Mouse (Mus musculus): ENCODE results near the gene Cux2. TPM values are rescaled to one million over a fixed set of nuclear protein-coding genes. Genes with fewer than 3 reads are reported as not detected.
A peak's percentile ranks its signal among the peaks of the same experiment; 100 is the strongest.

Cux2 gene
- total and polyA plus RNA-seq, 3 experiments, result 0.17 TPM; not detected in 2

DNA sequence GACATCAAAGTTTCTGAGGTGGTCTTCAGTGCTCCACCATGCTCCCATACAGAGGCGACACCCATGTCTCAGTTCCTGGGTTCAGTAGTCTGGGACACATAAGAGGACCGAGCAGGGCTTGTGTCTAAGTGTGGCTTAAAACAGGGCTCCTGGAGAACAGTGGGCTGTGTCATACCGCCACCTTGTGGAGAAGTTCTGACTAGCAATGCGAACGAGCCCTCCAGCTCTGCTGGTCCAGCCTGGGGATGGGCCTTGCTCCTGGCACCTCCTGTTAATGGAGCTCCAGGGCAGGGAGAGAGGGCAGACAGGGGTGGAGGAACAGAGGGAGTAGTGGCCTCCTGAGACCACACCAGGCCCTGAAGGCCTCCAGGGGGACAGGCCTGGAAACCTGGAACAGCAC, 39.0 kb upstream of the Cux2 start:
- Histone ChIP-seq H3K36me3 (replicated peaks in 1 of 2; ENCODE audit: control insufficient read depth in 1 of 2, insufficient read depth in 1 of 2, low read length in 1 of 2) (no peaks in the 10 kb centered on the region), H3K27me3 (replicated peaks) (peaks cover 58% of the 10 kb centered on the region), H3K4me2 (ENCODE audit: insufficient read depth, low read depth, poor library complexity, severe bottlenecking) (no peak overlapping the region), H3K4me3 (replicated peaks in 1 of 3; ENCODE audit: low read depth in 2 of 3, low read length in 2 of 3, poor library complexity in 1 of 3) (no peak overlapping the region), H3K9me3 (replicated peaks; ENCODE audit: low read length) (peaks cover 17% of the 10 kb centered on the region), H3K4me1 (ENCODE audit: control insufficient read depth in 1 of 2, insufficient read depth in 2 of 2) (peaks cover 2 to 6% of the 10 kb centered on the region in 2 experiments; a peak in 2 of 4 replicates), H3K79me2 (replicated peaks; ENCODE audit: control insufficient read depth, extremely low read depth, insufficient read depth, poor library complexity, severe bottlenecking) (no peaks in the 10 kb centered on the region), H3K9ac (ENCODE audit: insufficient read depth, low read depth) (no peak overlapping the region), H3K27ac (ENCODE audit: insufficient read depth, low read depth) (no peak overlapping the region)
- in situ Hi-C loops (cut with MboI; ENCODE audit: low pct_ligation_motif_present, low pct_unique_long_range_greater_than_20kb, low sequenced_read_pairs), result loop anchor here (5.0 kb wide), 1 partner anchor 142 kb away; no protein-coding TSS in a partner anchor
- TF ChIP-seq POLR2A (IDR thresholded peaks at IDR 0.05; ENCODE audit: low read depth, low read length) (no peak), RCOR1 (conservative IDR thresholded peaks at IDR 0.05; ENCODE audit: low read depth, low read length) (no peak), SMC3 (IDR thresholded peaks at IDR 0.05; ENCODE audit: low read depth, low read length) (peak; percentile 86), BHLHE40 (IDR thresholded peaks at IDR 0.05; ENCODE audit: low read depth, low read length) (no peak), JUN (IDR thresholded peaks at IDR 0.05; ENCODE audit: insufficient read depth, low read depth, low read length) (no peak), NELFE (IDR thresholded peaks at IDR 0.05; ENCODE audit: low read depth, low read length) (no peak), POLR2AphosphoS2 (IDR thresholded peaks at IDR 0.05; ENCODE audit: low read depth, low read length) (no peak), PAX5 (IDR thresholded peaks at IDR 0.05; ENCODE audit: low read length) (no peak), TBP (conservative IDR thresholded peaks at IDR 0.05; ENCODE audit: low read depth, low read length) (no peak), CHD2 (IDR thresholded peaks at IDR 0.05; ENCODE audit: low read length) (no peak), ETS1 (conservative IDR thresholded peaks at IDR 0.05; ENCODE audit: low read depth, low read length) (no peak), E2F4 (IDR thresholded peaks at IDR 0.05; ENCODE audit: insufficient replicate concordance, low read depth, low read length) (no peak), ELF1 (IDR thresholded peaks at IDR 0.05; ENCODE audit: low read depth, low read length) (no peak), RAD21 (IDR thresholded peaks at IDR 0.05; ENCODE audit: low read depth, low read length) (peak; percentile 96), CTCF (conservative IDR thresholded peaks at IDR 0.05 in 1 of 2, IDR thresholded peaks at IDR 0.05 in 1 of 2; ENCODE audit: low read depth in 2 of 2, low read length in 2 of 2) (peak; percentile 58 to 94; a peak in 3 of 4 replicates), USF2 (conservative IDR thresholded peaks at IDR 0.05; ENCODE audit: low read depth, low read length) (no peak), EP300 (IDR thresholded peaks at IDR 0.05; ENCODE audit: low read length) (no peak), TCF12 (IDR thresholded peaks at IDR 0.05; ENCODE audit: low read depth, low read length) (no peak), USF1 (IDR thresholded peaks at IDR 0.05; ENCODE audit: low read depth, low read length) (no peak), ZC3H11A (IDR thresholded peaks at IDR 0.05; ENCODE audit: low read depth, low read length) (peak; percentile 8; the same call in 1 of the 2 replicates), HCFC1 (IDR thresholded peaks at IDR 0.05; ENCODE audit: low read depth, low read length) (no peak)
- DNase-seq (ENCODE audit: extremely low read depth), result peak; percentile 80
- dilution Hi-C loops (cut with MboI; ENCODE audit: extremely low pct_ligation_motif_present, extremely low pct_unique_long_range_greater_than_20kb, low sequenced_read_pairs), result no loop called here

DNA sequence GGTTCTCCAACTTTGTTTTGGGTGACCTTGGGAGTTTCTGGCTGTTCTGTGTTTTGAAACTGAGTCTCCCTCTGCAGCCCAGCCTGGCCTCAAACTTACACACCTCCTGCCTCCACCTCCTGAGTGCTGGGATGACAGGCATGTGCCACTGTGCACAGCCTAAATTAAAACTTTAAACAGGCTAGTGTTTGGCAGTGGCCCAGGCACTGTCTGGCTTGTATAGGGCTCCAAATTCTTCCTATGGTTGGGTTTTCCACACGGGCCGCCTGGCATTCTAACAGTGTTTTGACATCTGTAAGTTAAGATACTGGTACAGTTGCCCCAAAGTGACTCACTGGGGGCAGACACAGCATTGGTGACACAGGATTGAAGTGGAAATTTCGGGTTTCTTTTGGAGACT, 36.2 kb upstream of the Cux2 start:
- TF ChIP-seq ETS1 (conservative IDR thresholded peaks at IDR 0.05; ENCODE audit: low read depth, low read length) (no peak), RCOR1 (conservative IDR thresholded peaks at IDR 0.05; ENCODE audit: low read depth, low read length) (no peak), ZMIZ1 (IDR thresholded peaks at IDR 0.05; ENCODE audit: low read depth, low read length) (no peak), GABPA (IDR thresholded peaks at IDR 0.05; ENCODE audit: insufficient replicate concordance, low read depth, low read length) (no peak), POLR2AphosphoS2 (IDR thresholded peaks at IDR 0.05; ENCODE audit: low read depth, low read length) (no peak), E2F4 (IDR thresholded peaks at IDR 0.05; ENCODE audit: insufficient replicate concordance, low read depth, low read length) (no peak), MXI1 (IDR thresholded peaks at IDR 0.05; ENCODE audit: low read depth, low read length) (no peak), ELF1 (IDR thresholded peaks at IDR 0.05; ENCODE audit: low read depth, low read length) (no peak), PAX5 (IDR thresholded peaks at IDR 0.05; ENCODE audit: low read length) (no peak), CHD1 (IDR thresholded peaks at IDR 0.05; ENCODE audit: low read depth, low read length) (no peak), RAD21 (IDR thresholded peaks at IDR 0.05; ENCODE audit: low read depth, low read length) (no peak), TCF12 (IDR thresholded peaks at IDR 0.05; ENCODE audit: low read depth, low read length) (no peak), CTCF (conservative IDR thresholded peaks at IDR 0.05 in 1 of 2, IDR thresholded peaks at IDR 0.05 in 1 of 2; ENCODE audit: low read depth in 2 of 2, low read length in 2 of 2) (no peak), UBTF (IDR thresholded peaks at IDR 0.05; ENCODE audit: low read depth, low read length) (no peak), MAZ (IDR thresholded peaks at IDR 0.05; ENCODE audit: low read depth, low read length) (no peak), BHLHE40 (IDR thresholded peaks at IDR 0.05; ENCODE audit: low read depth, low read length) (no peak), CHD2 (IDR thresholded peaks at IDR 0.05; ENCODE audit: low read length) (no peak), NELFE (IDR thresholded peaks at IDR 0.05; ENCODE audit: low read depth, low read length) (no peak), MEF2A (IDR thresholded peaks at IDR 0.05; ENCODE audit: borderline replicate concordance, low read depth, low read length) (no peak)
- H3K36me3 ChIP-seq (replicated peaks in 1 of 2; ENCODE audit: control insufficient read depth in 1 of 2, insufficient read depth in 1 of 2, low read length in 1 of 2), result no peaks in the 10 kb centered on the region
- H3K4me3 ChIP-seq (replicated peaks in 1 of 3; ENCODE audit: low read depth in 2 of 3, low read length in 2 of 3, poor library complexity in 1 of 3), result no peak overlapping the region
- no peak overlapping the region for H3K9ac ChIP-seq (ENCODE audit: insufficient read depth, low read depth)
- in situ Hi-C loops (cut with MboI; ENCODE audit: low pct_ligation_motif_present, low pct_unique_long_range_greater_than_20kb, low sequenced_read_pairs) (loop anchor here (5.0 kb wide), 1 partner anchor 139 kb away; no protein-coding TSS in a partner anchor), dilution Hi-C loops (cut with MboI; ENCODE audit: extremely low pct_ligation_motif_present, extremely low pct_unique_long_range_greater_than_20kb, low sequenced_read_pairs) (no loop called here)
- no peak overlapping the region for H3K4me2 ChIP-seq (ENCODE audit: insufficient read depth, low read depth, poor library complexity, severe bottlenecking)
- H3K4me1 ChIP-seq (ENCODE audit: control insufficient read depth in 1 of 2, insufficient read depth in 2 of 2), result peaks cover 5 to 6% of the 10 kb centered on the region in 2 experiments; a peak in 2 of 4 replicates
- H3K9me3 ChIP-seq (replicated peaks; ENCODE audit: low read length), result no peaks in the 10 kb centered on the region
- no peak overlapping the region for H3K27ac ChIP-seq (ENCODE audit: insufficient read depth, low read depth)
- H3K27me3 ChIP-seq (replicated peaks), result peaks cover 42% of the 10 kb centered on the region
- no peaks in the 10 kb centered on the region for H3K79me2 ChIP-seq (replicated peaks; ENCODE audit: control insufficient read depth, extremely low read depth, insufficient read depth, poor library complexity, severe bottlenecking)
- no peak for DNase-seq (ENCODE audit: extremely low read depth)
